Mouse (Mus musculus): ENCODE results near the gene Rab1a. TPM values are rescaled to one million over a fixed set of nuclear protein-coding genes. Genes with fewer than 3 reads are reported as not detected.

The Rab1a gene
- polyA plus RNA-seq, 1 experiment from 2014 or later: 249 TPM

GRCm38 (mm10) chr11:20248277-20248676 lies 47.0 kb downstream of the Rab1a start:
- Histone ChIP-seq H3K27me3 (replicated peaks; ENCODE audit: control insufficient read depth, insufficient read depth, low read length) (no peaks in the 10 kb centered on the region), H3K9me3 (ENCODE audit: control insufficient read depth, low read length) (no peaks in the 10 kb centered on the region), H3K4me2 (ENCODE audit: low read depth, low read length) (peak overlapping the region; percentile 55), H3K27ac (replicated peaks; ENCODE audit: low read depth, low read length) (peak overlapping the region; percentile 91; the same call in 1 of the 2 replicates), H3K4me3 (ENCODE audit: low read depth, low read length) (peak overlapping the region; percentile 92), H3K9ac (ENCODE audit: low read depth, low read length) (peak overlapping the region; percentile 97), H3K4me1 (ENCODE audit: control insufficient read depth, insufficient read depth, low read length) (peaks cover 31% of the 10 kb centered on the region), H3K36me3 (ENCODE audit: control insufficient read depth, insufficient read depth, low read length) (peaks cover 14% of the 10 kb centered on the region)
- no peak for ATAC-seq (ENCODE audit: low read depth)
- 17% methylated on average over 4 of the region's 4 CpGs for WGBS
- peak; percentile 55 for DNase-seq (ENCODE audit: low spot score)

GRCm38 (mm10) chr11:20248840-20249239 lies 47.6 kb downstream of the Rab1a start:
- peak overlapping the region; percentile 92 for H3K4me3 ChIP-seq (ENCODE audit: low read depth, low read length)
- WGBS: under 1% methylated on average over 19 of the region's 39 CpGs
- ATAC-seq (ENCODE audit: low read depth) (peak; percentile 68), DNase-seq (ENCODE audit: low spot score) (peak; percentile 40)
- peak overlapping the region; percentile 55 for H3K4me2 ChIP-seq (ENCODE audit: low read depth, low read length)
- no peaks in the 10 kb centered on the region for H3K9me3 ChIP-seq (ENCODE audit: control insufficient read depth, low read length)
- no peaks in the 10 kb centered on the region for H3K27me3 ChIP-seq (replicated peaks; ENCODE audit: control insufficient read depth, insufficient read depth, low read length)
- H3K9ac ChIP-seq (ENCODE audit: low read depth, low read length): peak overlapping the region; percentile 97
- H3K27ac ChIP-seq (replicated peaks; ENCODE audit: low read depth, low read length): peak overlapping the region; percentile 91
- peaks cover 25% of the 10 kb centered on the region for H3K4me1 ChIP-seq (ENCODE audit: control insufficient read depth, insufficient read depth, low read length)
- peaks cover 14% of the 10 kb centered on the region for H3K36me3 ChIP-seq (ENCODE audit: control insufficient read depth, insufficient read depth, low read length)

GRCm38 (mm10) chr11:20249296-20250110 lies 48.3 kb downstream of the Rab1a start, which contains the start of gene Cep68:
TSS of gene Cep68 (minus strand) at chr11:20249429.
- no peaks in the 10 kb centered on the region for H3K27me3 ChIP-seq (replicated peaks; ENCODE audit: control insufficient read depth, insufficient read depth, low read length)
- no peaks in the 10 kb centered on the region for H3K9me3 ChIP-seq (ENCODE audit: control insufficient read depth, low read length)
- peak within 1 kb of the TSS; percentile 92 for H3K4me3 ChIP-seq (ENCODE audit: low read depth, low read length)
- peak; percentile 99 for DNase-seq (ENCODE audit: low spot score)
- H3K27ac ChIP-seq (replicated peaks; ENCODE audit: low read depth, low read length): peak within 1 kb of the TSS; percentile 91
- peak; percentile 99 for ATAC-seq (ENCODE audit: low read depth)
- H3K4me2 ChIP-seq (ENCODE audit: low read depth, low read length): peak within 1 kb of the TSS; percentile 81
- peaks cover 14% of the 10 kb centered on the region for H3K36me3 ChIP-seq (ENCODE audit: control insufficient read depth, insufficient read depth, low read length)
- peaks cover 20% of the 10 kb centered on the region for H3K4me1 ChIP-seq (ENCODE audit: control insufficient read depth, insufficient read depth, low read length)
- peak within 1 kb of the TSS; percentile 97 for H3K9ac ChIP-seq (ENCODE audit: low read depth, low read length)
- under 1% methylated on average over 30 of the region's 59 CpGs for WGBS

GRCm38 (mm10) chr11:20250476-20251178 lies 49.4 kb downstream of the Rab1a start:
- no peak for DNase-seq (ENCODE audit: low spot score)
- H3K27ac ChIP-seq (replicated peaks; ENCODE audit: low read depth, low read length): no peak overlapping the region
- no peak overlapping the region for H3K9ac ChIP-seq (ENCODE audit: low read depth, low read length)
- H3K36me3 ChIP-seq (ENCODE audit: control insufficient read depth, insufficient read depth, low read length): 0 out of 2 replicates have a peak, but pooled peaks cover 3% of the 10 kb centered on the region
- H3K4me2 ChIP-seq (ENCODE audit: low read depth, low read length): 0 out of 2 replicates have a peak overlapping the region, but pooled peaks have one; percentile 81
- ATAC-seq (ENCODE audit: low read depth): no peak
- 80% methylated on average over 6 of the region's 6 CpGs for WGBS
- no peaks in the 10 kb centered on the region for H3K9me3 ChIP-seq (ENCODE audit: control insufficient read depth, low read length)
- no peak overlapping the region for H3K4me3 ChIP-seq (ENCODE audit: low read depth, low read length)
- no peaks in the 10 kb centered on the region for H3K27me3 ChIP-seq (replicated peaks; ENCODE audit: control insufficient read depth, insufficient read depth, low read length)
- peaks cover 20% of the 10 kb centered on the region for H3K4me1 ChIP-seq (ENCODE audit: control insufficient read depth, insufficient read depth, low read length)

GRCm38 (mm10) chr11:20253088-20253487 lies 51.9 kb downstream of the Rab1a start:
- no peaks in the 10 kb centered on the region for H3K36me3 ChIP-seq (ENCODE audit: control insufficient read depth, insufficient read depth, low read length)
- WGBS: 67% methylated on average over 2 of the region's 2 CpGs
- DNase-seq (ENCODE audit: low spot score) (peak; percentile 38), ATAC-seq (ENCODE audit: low read depth) (no peak)
- H3K4me3 ChIP-seq (ENCODE audit: low read depth, low read length): no peak overlapping the region
- H3K9ac ChIP-seq (ENCODE audit: low read depth, low read length): no peak overlapping the region
- no peak overlapping the region for H3K4me2 ChIP-seq (ENCODE audit: low read depth, low read length)
- no peaks in the 10 kb centered on the region for H3K9me3 ChIP-seq (ENCODE audit: control insufficient read depth, low read length)
- H3K4me1 ChIP-seq (ENCODE audit: control insufficient read depth, insufficient read depth, low read length): peaks cover 8% of the 10 kb centered on the region; the same call in 1 of the 2 replicates
- H3K27me3 ChIP-seq (replicated peaks; ENCODE audit: control insufficient read depth, insufficient read depth, low read length): no peaks in the 10 kb centered on the region
- H3K27ac ChIP-seq (replicated peaks; ENCODE audit: low read depth, low read length): no peak overlapping the region

DNA sequence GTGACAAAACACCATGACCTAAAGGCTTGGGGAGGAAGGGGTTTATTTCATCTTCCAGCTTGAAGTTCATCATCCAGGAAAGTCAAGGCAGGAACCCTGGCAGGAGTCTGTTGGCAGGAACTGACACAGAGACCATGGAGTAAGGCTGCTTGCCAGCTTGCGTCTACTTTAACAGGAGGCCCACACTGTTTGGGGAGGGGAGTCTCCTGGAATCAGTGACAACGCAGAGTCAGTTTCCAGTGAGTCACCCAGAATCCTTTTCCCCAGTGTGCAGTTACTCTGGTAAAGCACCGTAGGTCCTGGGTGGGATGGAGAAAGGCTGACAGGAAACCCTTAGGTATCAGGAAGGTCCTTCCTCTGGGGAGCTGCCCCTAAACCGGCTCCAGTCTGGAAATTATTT lies 53.6 kb downstream of the Rab1a start:
- no peaks in the 10 kb centered on the region for H3K27me3 ChIP-seq (replicated peaks; ENCODE audit: control insufficient read depth, insufficient read depth, low read length)
- DNase-seq (ENCODE audit: low spot score): no peak
- H3K4me1 ChIP-seq (ENCODE audit: control insufficient read depth, insufficient read depth, low read length): 0 out of 2 replicates have a peak, but pooled peaks cover 5% of the 10 kb centered on the region
- ATAC-seq (ENCODE audit: low read depth): no peak
- no peak overlapping the region for H3K4me2 ChIP-seq (ENCODE audit: low read depth, low read length)
- 78% methylated on average over 4 of the region's 4 CpGs for WGBS
- no peak overlapping the region for H3K4me3 ChIP-seq (ENCODE audit: low read depth, low read length)
- no peak overlapping the region for H3K27ac ChIP-seq (replicated peaks; ENCODE audit: low read depth, low read length)
- H3K36me3 ChIP-seq (ENCODE audit: control insufficient read depth, insufficient read depth, low read length): no peaks in the 10 kb centered on the region
- no peak overlapping the region for H3K9ac ChIP-seq (ENCODE audit: low read depth, low read length)
- no peaks in the 10 kb centered on the region for H3K9me3 ChIP-seq (ENCODE audit: control insufficient read depth, low read length)

DNA sequence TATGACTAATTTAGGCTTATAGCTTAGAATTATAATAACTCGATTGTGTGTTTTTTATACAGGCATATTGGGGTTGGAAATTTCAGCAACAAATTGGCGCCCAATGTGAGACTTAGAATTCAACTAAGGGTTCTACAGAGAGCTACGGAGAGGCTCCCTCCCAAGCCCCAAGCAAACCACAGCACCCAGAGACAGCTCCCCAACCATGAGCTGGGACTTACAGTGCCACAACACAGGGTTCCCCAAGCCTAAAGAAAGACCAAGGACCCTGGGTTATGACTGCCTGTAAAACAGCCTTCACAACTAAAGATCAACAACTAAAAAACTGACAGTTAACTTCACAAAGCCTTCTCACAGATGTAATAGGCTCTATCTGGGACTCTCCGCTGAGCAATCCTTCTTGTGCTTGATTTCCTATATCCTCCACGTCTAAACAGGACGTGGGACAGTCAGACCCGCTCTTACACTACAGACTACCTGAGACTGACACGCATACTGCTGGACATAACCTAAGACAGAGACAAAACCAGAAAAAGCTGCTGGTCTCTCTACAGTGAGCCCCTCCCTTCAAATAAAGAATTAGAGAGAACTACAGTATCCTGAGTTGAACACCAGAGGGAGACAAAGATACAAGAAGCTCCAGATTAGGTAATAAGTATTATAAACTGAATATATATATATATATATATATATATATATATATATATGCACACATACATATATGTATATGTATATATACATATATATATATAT lies 61.6 kb downstream of the Rab1a start:
- ATAC-seq (ENCODE audit: low read depth) (no peak), DNase-seq (ENCODE audit: low spot score) (peak; percentile 42)
- H3K4me1 ChIP-seq (ENCODE audit: control insufficient read depth, insufficient read depth, low read length): no peaks in the 10 kb centered on the region
- H3K27me3 ChIP-seq (replicated peaks; ENCODE audit: control insufficient read depth, insufficient read depth, low read length): no peaks in the 10 kb centered on the region
- H3K36me3 ChIP-seq (ENCODE audit: control insufficient read depth, insufficient read depth, low read length): no peaks in the 10 kb centered on the region
- WGBS: 53% methylated on average over 8 of the region's 8 CpGs
- H3K9ac ChIP-seq (ENCODE audit: low read depth, low read length): no peak overlapping the region
- no peaks in the 10 kb centered on the region for H3K9me3 ChIP-seq (ENCODE audit: control insufficient read depth, low read length)
- H3K4me3 ChIP-seq (ENCODE audit: low read depth, low read length): no peak overlapping the region
- no peak overlapping the region for H3K27ac ChIP-seq (replicated peaks; ENCODE audit: low read depth, low read length)
- H3K4me2 ChIP-seq (ENCODE audit: low read depth, low read length): no peak overlapping the region

GRCm38 (mm10) chr11:20269885-20270284 lies 68.7 kb downstream of the Rab1a start:
- H3K27me3 ChIP-seq (replicated peaks; ENCODE audit: control insufficient read depth, insufficient read depth, low read length): no peaks in the 10 kb centered on the region
- H3K36me3 ChIP-seq (ENCODE audit: control insufficient read depth, insufficient read depth, low read length): no peaks in the 10 kb centered on the region
- no peak overlapping the region for H3K9ac ChIP-seq (ENCODE audit: low read depth, low read length)
- H3K9me3 ChIP-seq (ENCODE audit: control insufficient read depth, low read length): no peaks in the 10 kb centered on the region
- no peak overlapping the region for H3K27ac ChIP-seq (replicated peaks; ENCODE audit: low read depth, low read length)
- no peak overlapping the region for H3K4me2 ChIP-seq (ENCODE audit: low read depth, low read length)
- ATAC-seq (ENCODE audit: low read depth): no peak
- no peaks in the 10 kb centered on the region for H3K4me1 ChIP-seq (ENCODE audit: control insufficient read depth, insufficient read depth, low read length)
- WGBS: 79% methylated on average over 6 of the region's 6 CpGs
- no peak for DNase-seq (ENCODE audit: low spot score)
- no peak overlapping the region for H3K4me3 ChIP-seq (ENCODE audit: low read depth, low read length)

Measured in embryonic facial prominence, embryonic 14.5 days (tissue).